Mouse (Mus musculus) midbrain, embryonic 12.5 days (tissue): Measurements from ENCODE around the gene Lbp. TPM values are rescaled to one million over a fixed set of nuclear protein-coding genes. Genes with fewer than 3 reads are reported as not detected.

Experiments used
- ATAC-seq: fragments of 200-750 bp; cut with Nextera tagmentation; 2 replicates; pipeline ENCODE4 v1.8.0; 2017; ENCODE audit warnings: low read depth, moderate TSS enrichment, moderate library complexity; ENCODE audit not compliant: low FRiP score
- H3K27ac ChIP-seq: fragments of 300-500 bp; sonication (generic); replicated peaks from 2 replicates; pipeline ENCODE4 v1.5.1; 2016; ENCODE audit warnings: mild to moderate bottlenecking
- H3K27me3 ChIP-seq: fragments of 300-500 bp; sonication (generic); 2 replicates; pipeline ENCODE4 v1.6.1; 2016; ENCODE audit warnings: mild to moderate bottlenecking
- H3K36me3 ChIP-seq: fragments of 300-500 bp; sonication (generic); 2 replicates; pipeline ENCODE4 v1.6.1; 2016
- H3K4me1 ChIP-seq: fragments of 300-500 bp; sonication (generic); 2 replicates; pipeline ENCODE4 v1.6.1; 2016
- H3K4me2 ChIP-seq: fragments of 300-500 bp; sonication (generic); replicated peaks from 2 replicates; pipeline ENCODE4 v1.6.1; 2016; ENCODE audit warnings: mild to moderate bottlenecking, moderate library complexity
- H3K4me3 ChIP-seq: fragments of 300-500 bp; sonication (generic); 2 replicates; pipeline ENCODE4 v1.5.1; 2016; ENCODE audit warnings: mild to moderate bottlenecking
- H3K9ac ChIP-seq: fragments of 300-500 bp; sonication (generic); replicated peaks from 2 replicates; pipeline ENCODE4 v1.6.1; 2016; ENCODE audit warnings: mild to moderate bottlenecking, moderate library complexity
- H3K9me3 ChIP-seq: fragments of 300-500 bp; sonication (generic); 2 replicates; pipeline ENCODE4 v1.6.1; 2016; ENCODE audit warnings: mild to moderate bottlenecking
- WGBS: fragments of 180-500 bp; shearing (Covaris S2); methylation state at CpG from one replicate; pipeline ENCODE4 v1.1.7; 2016; 5-methylcytosine and 5-hydroxymethylcytosine counted together
- polyA plus RNA-seq: library from polyadenylated mRNA; unstranded; fragments of >200 nt; fragmentation: Nextera tagmentation; extraction: Ambion mirVana; gene quantifications from 2 replicates; pipeline ENCODE4 v1.2.1, GENCODE M21; 2016

The Lbp gene
- polyA plus RNA-seq, 1 experiment from 2014 or later = 2.0 TPM

GRCm38 (mm10) chr2:158279656-158280055 lies 26.6 kb upstream of the Lbp start:
- 85% methylated on average over 4 of the region's 4 CpGs for WGBS
- no peak overlapping the region for H3K9ac ChIP-seq

GRCm38 (mm10) chr2:158281497-158282205 lies 24.6 kb upstream of the Lbp start:
- no peaks in the 10 kb centered on the region for H3K9me3 ChIP-seq
- H3K4me2 ChIP-seq = no peak overlapping the region
- ATAC-seq = no peak
- H3K27ac ChIP-seq = no peak overlapping the region
- no peak overlapping the region for H3K4me3 ChIP-seq
- no peak overlapping the region for H3K9ac ChIP-seq
- H3K36me3 ChIP-seq = no peaks in the 10 kb centered on the region
- 71% methylated on average over 16 of the region's 16 CpGs for WGBS
- H3K27me3 ChIP-seq = no peaks in the 10 kb centered on the region; the same call in 1 of the 2 replicates
- H3K4me1 ChIP-seq = peaks cover 5% of the 10 kb centered on the region; the same call in 1 of the 2 replicates

More at GRCm38 (mm10) chr2:158279656-158280055, 26.6 kb upstream of the Lbp start:
- H3K27me3 ChIP-seq = no peaks in the 10 kb centered on the region; the same call in 1 of the 2 replicates
- H3K27ac ChIP-seq = no peak overlapping the region
- H3K4me1 ChIP-seq = peaks cover 5% of the 10 kb centered on the region; the same call in 1 of the 2 replicates
- ATAC-seq = no peak
- H3K4me2 ChIP-seq = no peak overlapping the region
- H3K9me3 ChIP-seq = no peaks in the 10 kb centered on the region
- no peaks in the 10 kb centered on the region for H3K36me3 ChIP-seq
- H3K4me3 ChIP-seq = no peak overlapping the region

GRCm38 (mm10) chr2:158283136-158283535 lies 23.2 kb upstream of the Lbp start:
- H3K9me3 ChIP-seq = no peaks in the 10 kb centered on the region
- no peaks in the 10 kb centered on the region; the same call in 1 of the 2 replicates for H3K27me3 ChIP-seq
- H3K9ac ChIP-seq = no peak overlapping the region
- ATAC-seq = no peak
- 82% methylated on average over 7 of the region's 7 CpGs for WGBS
- H3K4me2 ChIP-seq = no peak overlapping the region
- H3K4me3 ChIP-seq = no peak overlapping the region
- H3K36me3 ChIP-seq = no peaks in the 10 kb centered on the region
- peaks cover 5% of the 10 kb centered on the region; the same call in 1 of the 2 replicates for H3K4me1 ChIP-seq
- H3K27ac ChIP-seq = no peak overlapping the region

DNA sequence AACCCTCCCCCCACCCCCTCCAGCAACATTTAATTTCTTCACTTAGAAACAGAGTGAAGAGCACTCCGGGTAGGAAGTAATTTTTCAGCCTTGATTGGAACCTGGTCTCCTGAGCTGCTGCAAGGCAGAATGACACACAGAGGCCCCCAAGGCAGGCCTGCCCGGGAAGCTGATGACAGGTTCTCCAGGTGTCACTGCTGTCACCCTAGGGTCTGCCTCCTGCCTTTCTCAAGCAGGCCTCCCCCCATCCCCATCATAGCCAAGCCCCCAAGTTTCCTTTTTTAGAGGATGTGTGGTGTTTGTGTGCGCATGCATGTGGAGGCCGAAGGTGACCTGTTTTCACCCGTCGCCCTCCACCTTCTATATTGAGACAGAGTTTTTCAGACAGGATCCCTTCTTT lies 22.5 kb upstream of the Lbp start:
- no peak overlapping the region for H3K9ac ChIP-seq
- no peak overlapping the region for H3K4me3 ChIP-seq
- H3K4me2 ChIP-seq = no peak overlapping the region
- no peaks in the 10 kb centered on the region for H3K9me3 ChIP-seq
- H3K27me3 ChIP-seq = no peaks in the 10 kb centered on the region; the same call in 1 of the 2 replicates
- 91% methylated on average over 6 of the region's 6 CpGs for WGBS
- H3K4me1 ChIP-seq = peaks cover 5% of the 10 kb centered on the region; the same call in 1 of the 2 replicates
- ATAC-seq = no peak
- H3K27ac ChIP-seq = no peak overlapping the region
- no peaks in the 10 kb centered on the region for H3K36me3 ChIP-seq

- ATAC-seq = no peak
- H3K9me3 ChIP-seq = no peaks in the 10 kb centered on the region
- H3K27ac ChIP-seq = no peak overlapping the region
- no peak overlapping the region for H3K9ac ChIP-seq
- H3K4me1 ChIP-seq = peaks cover 5% of the 10 kb centered on the region; the same call in 1 of the 2 replicates
- H3K4me3 ChIP-seq = no peak overlapping the region
- no peak overlapping the region; the same call in 1 of the 2 replicates for H3K4me2 ChIP-seq
- 21% methylated on average over 11 of the region's 11 CpGs for WGBS
- H3K27me3 ChIP-seq = no peaks in the 10 kb centered on the region; the same call in 1 of the 2 replicates
- H3K36me3 ChIP-seq = no peaks in the 10 kb centered on the region
These were observed 21.7 kb upstream of the Lbp start for GRCm38 (mm10) chr2:158284571-158284970.

GRCm38 (mm10) chr2:158285655-158286054 lies 20.6 kb upstream of the Lbp start:
- no peak overlapping the region for H3K4me2 ChIP-seq
- WGBS = 84% methylated on average over 6 of the region's 6 CpGs

GRCm38 (mm10) chr2:158295700-158296099 lies 10.6 kb upstream of the Lbp start:
- H3K9me3 ChIP-seq = no peaks in the 10 kb centered on the region
- H3K4me1 ChIP-seq = no peaks in the 10 kb centered on the region
- H3K27me3 ChIP-seq = no peaks in the 10 kb centered on the region
- no peak overlapping the region for H3K4me2 ChIP-seq
- no peak overlapping the region for H3K27ac ChIP-seq
- no peaks in the 10 kb centered on the region for H3K36me3 ChIP-seq
- H3K4me3 ChIP-seq = no peak overlapping the region
- WGBS = 61% methylated on average over 9 of the region's 9 CpGs
- ATAC-seq = no peak
- no peak overlapping the region for H3K9ac ChIP-seq

More at GRCm38 (mm10) chr2:158285655-158286054, 20.6 kb upstream of the Lbp start:
- no peak overlapping the region for H3K9ac ChIP-seq
- no peak for ATAC-seq
- H3K9me3 ChIP-seq = no peaks in the 10 kb centered on the region
- peaks cover 5% of the 10 kb centered on the region; the same call in 1 of the 2 replicates for H3K4me1 ChIP-seq
- H3K4me3 ChIP-seq = no peak overlapping the region
- no peaks in the 10 kb centered on the region; the same call in 1 of the 2 replicates for H3K27me3 ChIP-seq
- no peaks in the 10 kb centered on the region for H3K36me3 ChIP-seq
- H3K27ac ChIP-seq = no peak overlapping the region

DNA sequence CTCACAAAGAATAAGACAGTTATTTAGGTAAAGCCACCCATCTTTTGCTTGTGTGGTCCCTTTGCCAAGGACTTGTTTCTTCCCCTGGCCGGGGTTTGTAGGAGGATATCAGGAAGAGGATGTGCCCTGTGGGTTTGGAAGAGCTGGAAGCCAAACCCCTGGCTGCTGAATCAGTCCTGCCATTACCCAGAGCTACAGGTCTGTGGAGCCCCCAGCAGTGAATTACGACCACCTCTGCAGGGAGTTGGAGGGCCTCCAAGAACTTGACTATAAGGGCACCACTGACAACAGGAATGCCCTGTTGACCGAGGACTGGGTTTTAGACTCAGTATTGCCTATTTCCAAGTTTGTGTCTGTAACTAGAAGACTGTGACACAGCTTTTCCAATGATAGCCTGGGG lies 7.1 kb upstream of the Lbp start:
- no peaks in the 10 kb centered on the region for H3K36me3 ChIP-seq
- no peak overlapping the region for H3K4me2 ChIP-seq
- H3K4me3 ChIP-seq = no peak overlapping the region
- no peaks in the 10 kb centered on the region for H3K4me1 ChIP-seq
- no peak overlapping the region for H3K27ac ChIP-seq
- no peak overlapping the region for H3K9ac ChIP-seq
- no peaks in the 10 kb centered on the region for H3K9me3 ChIP-seq
- 83% methylated on average over 3 of the region's 3 CpGs for WGBS
- no peak for ATAC-seq
- H3K27me3 ChIP-seq = no peaks in the 10 kb centered on the region

DNA sequence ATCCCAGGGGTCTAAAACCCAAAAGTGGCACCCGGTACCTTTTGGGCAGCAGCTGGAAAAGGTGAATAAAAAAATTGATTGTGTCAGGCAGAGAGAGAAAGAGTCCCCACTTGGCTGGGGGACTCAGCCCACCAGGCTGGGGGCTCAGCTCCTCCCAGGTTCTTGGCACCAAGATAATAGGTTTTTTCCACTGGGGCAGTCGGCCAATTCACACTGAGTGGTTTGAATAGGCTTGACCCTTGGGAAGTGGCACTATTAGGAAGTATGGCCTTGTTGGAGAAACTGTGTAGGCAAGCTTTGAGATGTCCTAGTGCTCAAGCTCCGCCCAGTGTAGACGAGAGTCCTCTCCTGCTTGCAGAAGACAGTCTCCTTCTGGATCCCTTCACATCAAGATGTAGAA lies 6.6 kb upstream of the Lbp start:
- no peak overlapping the region for H3K27ac ChIP-seq
- WGBS = 79% methylated on average over 4 of the region's 4 CpGs
- H3K4me2 ChIP-seq = no peak overlapping the region
- no peak overlapping the region for H3K9ac ChIP-seq
- no peaks in the 10 kb centered on the region for H3K27me3 ChIP-seq
- ATAC-seq = no peak
- no peaks in the 10 kb centered on the region for H3K4me1 ChIP-seq
- no peaks in the 10 kb centered on the region for H3K36me3 ChIP-seq
- H3K9me3 ChIP-seq = no peaks in the 10 kb centered on the region; the same call in 1 of the 2 replicates
- H3K4me3 ChIP-seq = no peak overlapping the region

DNA sequence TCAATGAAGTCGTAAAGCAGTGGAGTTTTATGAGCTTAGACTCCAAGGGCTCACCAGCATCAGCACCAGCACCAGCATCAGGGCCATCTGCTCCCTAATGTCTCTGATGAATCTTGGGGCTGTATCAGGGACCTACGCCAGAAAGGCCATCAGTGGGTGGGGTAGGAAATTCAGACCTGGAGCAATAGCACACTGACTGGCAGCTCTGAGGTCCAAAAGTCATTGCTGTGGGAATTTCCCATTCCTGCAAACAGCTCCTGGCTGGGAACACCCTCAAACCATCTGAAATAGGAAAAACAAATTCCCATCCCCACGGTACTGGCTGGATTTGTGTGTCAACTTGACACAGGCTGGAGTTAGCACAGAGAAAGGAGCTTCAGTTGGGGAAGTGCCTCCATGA lies 3.5 kb upstream of the Lbp start:
- Histone ChIP-seq H3K27ac (no peak overlapping the region), H3K4me2 (no peak overlapping the region), H3K9ac (no peak overlapping the region), H3K36me3 (no peaks in the 10 kb centered on the region), H3K4me1 (peaks cover 8% of the 10 kb centered on the region), H3K4me3 (no peak overlapping the region), H3K9me3 (no peaks in the 10 kb centered on the region; the same call in 1 of the 2 replicates), H3K27me3 (no peaks in the 10 kb centered on the region)
- 93% methylated on average over 3 of the region's 3 CpGs for WGBS
- no peak for ATAC-seq

GRCm38 (mm10) chr2:158306696-158307049 lies 380 bp downstream of the Lbp start:
- Histone ChIP-seq H3K27ac (no peak overlapping the region), H3K4me3 (no peak overlapping the region), H3K9me3 (no peaks in the 10 kb centered on the region; the same call in 1 of the 2 replicates), H3K9ac (no peak overlapping the region), H3K4me1 (peaks cover 8% of the 10 kb centered on the region), H3K27me3 (no peaks in the 10 kb centered on the region), H3K4me2 (no peak overlapping the region), H3K36me3 (no peaks in the 10 kb centered on the region)
- no peak for ATAC-seq
- WGBS = 50% methylated on average over 6 of the region's 6 CpGs

DNA sequence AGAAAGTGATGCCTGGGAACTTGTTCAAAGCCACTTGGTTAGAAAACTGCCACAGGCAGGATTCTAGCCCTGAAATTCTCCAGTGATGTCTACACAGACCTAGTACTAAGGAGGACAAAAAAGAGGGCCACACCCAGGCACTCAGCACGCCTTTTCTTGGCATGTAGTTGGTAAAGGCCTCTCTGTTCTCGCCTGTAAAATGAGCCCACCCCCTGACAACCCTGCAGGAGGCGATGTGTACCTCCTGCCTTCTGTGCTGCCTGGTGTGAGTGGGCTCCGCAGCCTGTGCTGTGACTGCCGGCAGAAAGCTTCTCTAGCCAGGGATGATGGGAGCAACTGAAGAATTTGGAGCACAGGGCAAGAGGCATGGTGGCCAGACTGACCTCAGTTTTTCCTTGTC lies 2.0 kb downstream of the Lbp start:
- peaks cover 8% of the 10 kb centered on the region for H3K4me1 ChIP-seq
- H3K9ac ChIP-seq = no peak overlapping the region
- H3K4me2 ChIP-seq = no peak overlapping the region
- no peaks in the 10 kb centered on the region for H3K27me3 ChIP-seq
- H3K9me3 ChIP-seq = no peaks in the 10 kb centered on the region; the same call in 1 of the 2 replicates
- H3K36me3 ChIP-seq = no peaks in the 10 kb centered on the region
- no peak for ATAC-seq
- H3K27ac ChIP-seq = no peak overlapping the region
- no peak overlapping the region for H3K4me3 ChIP-seq
- 62% methylated on average over 5 of the region's 5 CpGs for WGBS
